Mouse (Mus musculus) urinary bladder, adult 18-20 months (tissue): ENCODE measurements around the gene Ackr4.

Source experiments
- DNase-seq, 2 experiments: peaks; one replicate each; pipeline ENCODE4 v3.0.0; 2022; ENCODE audit warnings: low spot score in 2 of 2, mixed read lengths in 2 of 2

Ackr4 gene

DNA sequence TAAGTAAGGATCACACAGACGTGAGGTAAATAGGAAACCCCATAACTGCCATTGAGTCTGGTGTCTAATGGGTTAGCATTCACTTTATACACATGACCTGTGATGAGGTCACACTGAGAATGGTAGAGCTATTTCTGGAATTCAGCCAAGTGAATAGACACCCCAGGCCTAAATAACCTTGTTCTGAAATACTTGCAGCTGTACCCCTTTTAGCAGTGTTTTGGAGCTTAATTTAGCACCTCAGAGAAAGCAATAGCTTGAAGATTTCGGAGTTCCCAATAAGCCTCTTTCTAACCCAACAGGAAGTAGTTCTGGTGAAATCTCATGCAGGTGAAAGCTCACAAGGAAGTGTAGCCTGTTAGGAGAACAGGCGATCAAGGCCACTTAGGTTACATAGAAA lies at the start of gene Ackr4:
Ackr4 (minus strand) TSS at position 101 of the 400 bp plus-strand sequence.
- no peak for DNase-seq

DNA sequence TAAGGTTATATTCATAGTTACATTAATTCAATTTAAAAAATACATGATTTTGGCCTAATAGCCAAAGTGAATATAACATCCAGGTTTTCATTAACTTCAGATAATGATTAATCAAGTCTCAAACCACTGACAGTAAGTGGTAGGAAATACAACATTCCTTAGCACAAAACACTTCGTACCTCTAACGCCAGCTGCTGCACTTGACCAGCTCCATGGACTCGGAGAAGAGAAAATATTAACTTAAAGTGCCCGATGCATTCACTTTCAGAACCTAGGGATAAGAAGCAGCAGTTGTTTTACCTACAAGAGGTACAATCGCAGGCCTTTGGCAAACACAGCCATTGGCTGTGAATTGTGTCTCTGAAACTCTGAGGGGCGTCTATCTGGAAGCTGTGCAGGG lies 45.6 kb upstream of the Ackr4 start:
- no peak for DNase-seq

DNA sequence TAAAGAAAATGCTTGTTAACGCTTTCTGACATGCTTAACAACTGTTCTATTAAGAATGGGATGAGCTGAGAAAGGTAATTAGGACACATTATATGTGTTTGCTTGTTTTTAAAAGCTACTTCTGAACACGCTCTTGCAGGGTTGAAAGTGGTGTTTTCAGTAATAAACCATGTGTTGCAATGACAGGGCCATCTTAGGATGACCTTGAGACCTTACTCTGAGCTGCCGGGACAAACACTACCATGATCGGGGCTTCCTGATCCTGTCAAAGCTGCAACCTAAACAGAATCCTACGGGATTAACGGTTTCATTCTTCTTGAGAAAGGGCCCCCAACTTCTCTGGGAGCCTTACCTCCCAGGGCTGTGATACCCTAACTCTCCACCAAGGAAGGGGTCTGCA lies 44.9 kb upstream of the Ackr4 start:
- DNase-seq = no peak

DNA sequence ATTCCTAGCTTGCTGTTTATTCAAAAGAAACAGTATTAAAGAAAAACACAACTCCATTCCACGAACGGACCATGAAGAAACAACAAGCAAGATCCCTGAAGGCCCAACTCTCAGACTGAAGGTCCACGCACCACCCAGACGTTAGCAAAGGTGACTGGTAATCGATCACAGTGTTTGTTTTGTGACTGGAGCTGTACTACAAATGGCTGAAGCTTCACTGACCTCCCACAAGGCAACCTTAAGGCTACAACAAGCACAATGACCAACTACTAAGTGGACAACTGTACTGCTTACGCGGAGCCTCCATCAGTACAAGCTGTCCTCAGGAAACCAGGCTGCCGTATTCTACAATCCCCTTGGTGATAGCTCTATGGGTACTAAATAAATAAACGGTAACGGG lies 43.3 kb upstream of the Ackr4 start:
- no peak for DNase-seq

DNA sequence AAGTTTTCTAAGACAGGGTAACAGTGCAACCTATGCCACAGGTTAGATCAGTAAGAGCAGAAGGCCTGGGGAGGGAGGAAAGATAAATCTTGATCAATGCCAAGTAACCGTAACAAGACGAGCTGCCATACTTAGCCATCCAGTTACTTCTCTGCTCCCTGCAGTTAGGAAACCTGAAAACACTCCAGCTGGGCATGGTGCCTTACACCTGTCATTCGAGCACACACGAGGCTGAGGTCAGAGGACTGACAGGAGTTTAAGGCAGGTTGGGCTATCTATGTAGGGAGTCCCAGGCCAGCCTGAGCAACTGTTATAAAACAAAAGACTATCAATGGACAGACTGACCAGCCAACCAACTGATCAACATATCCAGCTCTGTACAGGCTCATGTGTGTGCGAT lies 39.2 kb upstream of the Ackr4 start:
- no peak for DNase-seq

DNA sequence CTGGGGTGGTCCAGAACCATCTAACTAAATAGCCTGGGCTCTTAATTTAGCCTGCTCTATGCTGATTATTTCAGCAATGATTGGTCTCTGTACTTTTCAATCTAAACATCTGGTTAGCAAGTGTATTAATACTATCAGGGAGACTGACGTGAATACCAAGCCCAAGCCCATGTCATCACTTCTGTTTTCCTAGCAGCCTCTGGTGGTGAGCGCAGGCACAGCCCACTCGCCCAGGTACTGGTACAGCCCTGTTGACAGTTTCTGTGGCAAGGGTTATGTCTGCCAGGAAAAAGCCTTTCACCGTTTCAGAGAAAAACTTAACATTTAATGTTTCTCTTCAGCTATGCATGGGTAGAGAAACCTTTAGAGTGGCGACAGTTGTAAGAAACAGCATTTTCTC lies 37.5 kb upstream of the Ackr4 start:
- DNase-seq = no peak

DNA sequence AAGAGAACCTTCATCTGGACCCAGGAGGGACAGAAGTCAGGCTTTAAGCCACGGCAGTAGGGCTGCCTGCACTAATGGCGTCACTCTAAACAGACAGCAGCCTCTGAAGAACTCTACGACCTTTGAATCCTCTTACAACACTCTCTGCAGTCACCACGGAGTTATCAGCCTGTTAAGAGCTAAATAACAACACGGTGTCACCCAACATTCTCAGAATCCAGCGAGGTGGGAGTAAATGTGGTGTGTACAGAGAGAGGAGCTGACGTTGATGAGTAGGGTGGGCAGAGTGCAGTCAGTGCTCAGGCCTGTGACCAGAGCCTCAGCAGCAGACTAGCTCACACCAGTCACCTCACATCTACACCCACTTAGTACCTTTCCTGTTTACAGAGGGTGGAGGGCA lies 34.4 kb upstream of the Ackr4 start:
- DNase-seq = no peak

DNA sequence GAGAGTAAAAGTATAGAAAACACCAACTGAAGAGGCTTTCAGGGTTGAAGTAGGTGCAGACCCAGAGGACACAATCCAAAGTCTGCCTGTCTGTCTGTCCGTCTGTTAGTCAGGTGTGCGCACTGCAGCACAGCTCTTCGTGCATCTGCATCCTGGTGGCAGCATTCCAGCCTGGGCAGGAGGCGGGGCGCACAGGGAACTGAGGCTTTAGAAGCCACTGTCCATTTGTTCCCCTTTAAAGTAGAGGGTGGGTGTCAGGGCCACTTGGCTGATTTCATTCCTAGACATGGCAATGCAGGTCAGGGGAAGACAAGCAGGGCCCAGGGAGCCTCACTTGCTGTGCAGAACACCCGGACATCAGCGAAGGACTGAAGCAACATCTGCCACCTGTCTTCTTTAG lies 30.6 kb upstream of the Ackr4 start:
- no peak for DNase-seq

DNA sequence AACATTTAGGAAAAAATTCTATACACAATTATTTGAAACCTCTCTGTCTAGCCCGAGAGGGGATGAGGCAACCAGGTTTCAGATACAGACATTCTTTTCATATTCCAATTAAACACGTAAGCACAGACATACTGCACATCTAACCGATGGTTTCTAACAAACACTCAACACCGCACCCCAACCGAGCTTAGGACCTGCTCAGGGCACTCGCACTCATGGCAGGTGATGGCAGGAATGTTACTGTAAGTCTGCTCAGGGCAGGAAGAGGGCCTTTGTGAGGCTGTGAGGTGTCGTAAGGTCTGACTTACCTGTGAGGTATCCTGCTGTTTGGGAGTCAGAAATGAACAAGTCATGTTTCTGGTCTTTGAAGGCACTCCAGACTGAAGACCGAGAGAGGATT lies 29.8 kb upstream of the Ackr4 start:
- DNase-seq = no peak

DNA sequence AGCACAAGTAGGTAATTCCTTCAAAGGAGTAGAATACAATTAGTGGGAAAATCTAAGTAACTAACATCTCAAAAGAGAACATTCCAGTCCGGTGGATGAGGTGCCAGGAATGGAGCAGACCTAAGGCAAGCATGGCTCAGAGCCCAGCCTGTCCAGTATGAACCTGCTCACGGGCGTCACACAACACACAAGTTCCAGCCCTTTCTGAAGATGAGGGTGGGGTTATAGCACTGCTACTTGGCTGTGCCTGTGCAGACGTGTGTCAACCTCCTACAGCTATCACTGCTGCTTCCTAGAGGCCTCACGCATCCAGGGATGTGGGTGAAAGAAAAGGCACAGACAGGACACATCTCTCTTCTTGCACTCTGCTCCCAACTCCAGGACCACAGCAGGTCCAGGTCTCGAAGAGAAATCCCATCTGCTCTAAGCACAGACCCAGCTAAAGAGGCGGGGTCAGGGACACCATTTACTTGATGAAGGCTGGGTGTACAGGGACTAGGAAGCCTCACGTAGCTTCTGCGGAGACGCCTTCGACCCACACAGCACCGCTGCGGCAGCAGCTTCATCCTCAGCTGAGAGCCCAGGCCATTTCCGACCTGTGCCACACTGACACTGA lies 28.5 kb upstream of the Ackr4 start:
- DNase-seq = no peak

DNA sequence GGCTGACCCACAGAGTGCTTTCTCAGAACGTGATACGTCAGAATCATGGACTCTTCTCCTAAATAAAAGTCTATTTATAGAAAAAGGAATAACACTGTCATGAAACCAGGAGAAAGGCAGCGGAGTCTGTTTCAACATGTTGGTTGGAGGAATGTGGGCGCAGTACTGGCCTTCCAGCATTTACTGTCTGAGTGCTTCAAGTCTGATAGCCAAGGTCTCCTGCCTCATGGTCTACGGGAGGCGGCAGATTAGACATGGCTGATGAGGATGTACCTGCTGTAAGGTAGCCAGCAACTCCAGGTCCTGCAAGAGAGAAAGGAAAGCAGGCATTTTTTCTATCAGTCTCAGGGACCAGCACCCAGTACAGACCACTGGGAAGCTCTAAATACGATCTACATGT lies 25.4 kb upstream of the Ackr4 start:
- DNase-seq = no peak

DNA sequence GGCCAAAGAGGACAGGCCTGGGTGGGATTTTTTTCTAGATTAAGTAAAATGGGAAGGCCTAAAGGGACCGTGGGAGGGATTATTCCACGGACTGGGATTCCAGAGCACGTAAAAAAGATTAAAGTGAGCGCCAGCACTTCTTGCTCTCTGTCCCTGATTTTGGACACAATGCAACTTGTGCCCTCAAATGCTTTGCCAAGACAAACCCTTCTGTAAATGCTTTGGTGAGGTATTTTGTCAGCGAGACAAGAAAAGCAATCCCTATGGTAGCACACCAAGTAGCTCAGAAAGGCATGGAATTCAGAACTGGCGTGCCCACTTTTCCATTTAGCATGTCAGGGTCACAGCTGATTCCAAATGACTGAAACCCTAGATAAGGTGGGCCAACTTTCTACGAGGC lies 22.2 kb upstream of the Ackr4 start:
- no peak for DNase-seq

DNA sequence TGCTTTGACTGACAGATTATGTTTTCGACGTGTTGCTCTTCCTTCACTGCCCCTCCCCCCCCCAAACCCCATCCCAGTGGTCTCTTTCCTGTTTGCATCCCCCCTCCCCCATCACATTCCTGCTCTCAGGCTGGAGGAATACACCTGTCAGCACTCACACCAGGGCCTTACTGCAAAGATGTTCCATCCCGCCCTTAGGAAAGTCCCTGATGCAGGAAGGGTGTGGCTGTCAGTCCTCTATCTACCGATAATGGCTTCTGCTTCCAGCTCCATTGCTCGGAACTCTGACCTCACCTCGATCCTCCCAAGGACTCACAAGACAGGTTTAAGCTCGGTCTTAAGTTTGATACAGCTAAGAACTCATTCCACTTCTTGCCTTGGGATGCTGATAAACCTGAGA lies 19.9 kb upstream of the Ackr4 start:
- no peak for DNase-seq

DNA sequence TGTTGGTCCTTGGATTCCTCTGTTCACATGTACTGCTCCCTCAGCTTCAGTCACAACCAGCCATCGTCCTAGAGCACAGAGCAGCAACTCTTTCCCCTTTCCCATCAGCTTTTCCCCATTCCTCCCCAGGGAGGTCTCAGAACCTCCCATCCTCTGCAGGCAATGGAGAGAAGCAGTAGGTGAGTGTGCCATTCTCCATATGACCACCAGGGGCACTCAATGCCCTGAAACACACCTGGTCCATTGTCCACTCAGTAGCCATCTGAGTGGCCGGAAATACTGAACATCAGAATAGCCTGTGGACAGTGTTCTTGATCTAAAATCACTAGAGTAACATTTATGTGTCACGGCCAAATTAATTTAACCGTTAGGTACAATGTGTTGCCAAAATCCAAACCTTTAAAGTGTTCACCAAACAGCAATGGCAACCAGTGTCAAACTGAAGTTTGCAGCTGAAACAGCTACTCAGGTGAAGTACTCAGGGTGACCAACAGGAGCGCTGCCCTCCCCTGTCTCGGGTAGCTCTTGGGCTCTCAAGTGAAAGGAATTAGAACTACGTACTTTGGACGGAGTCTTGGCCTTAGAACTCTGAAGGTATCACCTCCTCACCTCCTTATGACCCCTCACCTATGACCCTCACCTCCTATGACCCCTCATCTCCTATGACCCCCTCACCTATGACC lies 17.7 kb upstream of the Ackr4 start:
- DNase-seq = no peak

DNA sequence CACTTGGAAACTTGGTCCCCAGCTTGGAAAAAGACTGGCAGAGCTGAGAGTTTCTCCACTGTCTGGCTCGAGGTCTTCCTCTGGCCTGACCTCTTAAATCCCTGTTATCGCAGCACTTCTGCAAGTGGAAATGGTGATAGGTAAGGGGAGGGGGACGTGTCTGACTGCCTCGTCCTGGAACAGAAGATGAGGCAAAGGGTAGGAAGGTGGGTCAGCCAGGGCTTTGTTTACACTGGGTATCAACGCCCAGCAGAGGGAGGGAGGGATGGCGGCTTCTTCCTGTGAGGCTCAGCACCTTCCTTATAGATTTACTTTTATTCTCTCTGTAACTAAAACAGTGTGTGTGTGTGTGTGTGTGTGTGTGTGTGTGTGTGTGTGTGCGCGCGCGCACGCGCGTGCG lies 16.1 kb upstream of the Ackr4 start:
- no peak for DNase-seq

DNA sequence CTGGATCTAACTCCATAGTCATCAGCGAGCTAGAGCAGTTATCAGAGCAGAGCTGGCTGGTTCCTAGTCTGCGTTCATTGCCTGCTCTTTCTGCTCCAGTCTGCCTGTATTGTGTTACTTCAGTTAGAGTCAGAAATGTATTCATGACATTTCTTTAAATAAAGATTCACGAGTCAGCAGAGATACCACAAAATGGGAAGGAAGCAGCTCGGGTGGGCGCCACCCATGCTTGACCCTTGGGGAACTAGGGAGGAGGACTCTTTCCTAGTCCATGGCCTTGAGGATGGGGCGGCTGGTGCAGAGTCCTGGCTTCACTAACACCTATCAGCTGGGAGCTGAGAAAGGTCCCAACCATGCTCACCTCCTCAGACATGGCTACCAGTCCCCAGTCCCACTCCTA lies 13.6 kb upstream of the Ackr4 start:
- no peak for DNase-seq

DNA sequence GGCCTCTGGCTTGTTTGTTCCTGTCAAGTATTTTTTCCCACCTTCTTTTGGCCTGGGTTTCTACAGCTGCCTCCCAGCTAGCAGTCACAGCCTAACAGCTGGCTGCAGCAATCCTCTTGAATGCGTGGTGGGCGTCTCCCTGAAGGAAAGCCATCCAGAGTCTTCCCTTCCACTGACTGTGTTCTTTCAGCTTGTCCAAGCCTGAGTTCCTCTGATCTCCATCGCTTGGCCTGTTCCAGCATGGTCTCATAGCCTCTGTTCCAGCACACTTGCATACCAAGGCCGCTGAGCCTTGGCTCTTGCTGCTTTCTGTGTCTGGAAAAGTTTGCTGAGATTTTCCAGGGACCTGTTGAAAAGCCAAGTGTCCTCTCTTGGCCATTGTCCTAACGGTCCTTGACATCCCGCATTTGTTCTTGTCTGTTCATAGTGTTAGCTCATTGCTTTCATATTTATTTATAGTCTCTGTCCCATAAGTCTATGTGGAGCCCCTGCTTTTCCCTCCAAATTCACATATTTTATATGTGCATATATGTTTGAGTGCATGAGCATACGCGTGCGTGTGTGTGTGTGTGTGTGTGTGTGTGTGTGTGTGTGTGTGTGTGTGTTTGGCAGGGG lies 3.5 kb upstream of the Ackr4 start:
- peak in 1 of 2 experiments; percentile 10 for DNase-seq

DNA sequence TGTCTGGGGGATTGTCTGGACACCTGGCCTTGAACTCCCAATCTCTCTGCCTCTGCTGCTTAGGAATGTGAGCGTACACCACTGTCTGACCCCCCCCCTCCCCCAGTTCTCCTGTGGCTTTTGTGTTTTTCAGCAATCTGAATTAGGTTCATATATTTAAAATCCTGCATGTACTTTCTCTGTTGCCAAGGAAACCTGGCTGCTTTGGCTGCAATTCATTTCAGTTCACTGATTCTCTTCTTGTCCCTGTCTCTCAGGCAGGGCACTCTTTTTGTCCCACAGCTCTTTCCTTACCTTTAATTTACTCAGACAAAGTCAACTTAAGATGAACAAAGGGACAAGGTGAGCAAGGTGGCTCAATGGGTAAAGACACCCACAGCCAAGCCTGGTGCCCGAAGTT lies 1.4 kb upstream of the Ackr4 start:
- DNase-seq = no peak

DNA sequence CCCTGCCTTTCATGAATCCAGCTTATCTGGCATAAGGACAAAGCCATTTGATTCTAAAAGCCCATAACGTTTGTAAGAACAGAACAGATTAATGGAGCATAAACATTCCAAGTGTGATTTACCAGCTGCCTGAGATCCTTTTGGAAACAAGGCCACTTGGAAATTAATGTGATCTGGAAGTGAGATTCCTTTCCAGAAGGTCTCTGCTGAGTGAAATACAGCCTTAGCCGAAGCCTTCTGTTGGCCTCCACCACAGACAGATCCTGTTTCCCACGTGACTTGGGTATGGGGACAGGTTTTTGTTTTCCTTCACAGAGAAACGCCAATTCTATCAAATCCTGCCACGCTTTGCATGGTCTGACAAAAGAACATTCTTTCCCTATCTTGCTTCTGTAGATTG lies 3.1 kb downstream of the Ackr4 start:
- no peak for DNase-seq

DNA sequence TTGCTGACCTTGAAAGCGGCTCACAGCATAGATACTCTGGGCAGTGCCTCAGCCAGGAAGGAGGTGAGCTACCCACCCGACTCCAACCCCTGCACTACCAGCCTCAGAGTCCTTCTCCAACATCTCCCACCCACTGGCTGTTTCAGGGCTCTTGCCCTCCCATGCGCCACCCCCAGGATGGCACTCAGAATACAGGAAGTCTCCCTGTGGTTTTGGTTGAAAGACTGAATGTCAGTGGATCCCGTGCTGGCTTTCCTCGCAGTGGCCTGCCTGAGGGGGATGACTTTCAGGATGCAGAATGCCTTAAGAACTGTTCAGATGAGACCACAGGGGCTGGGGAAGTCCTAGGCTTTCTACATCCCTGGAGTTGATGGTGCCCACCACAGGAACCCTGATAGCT lies 3.6 kb downstream of the Ackr4 start:
- no peak for DNase-seq

DNA sequence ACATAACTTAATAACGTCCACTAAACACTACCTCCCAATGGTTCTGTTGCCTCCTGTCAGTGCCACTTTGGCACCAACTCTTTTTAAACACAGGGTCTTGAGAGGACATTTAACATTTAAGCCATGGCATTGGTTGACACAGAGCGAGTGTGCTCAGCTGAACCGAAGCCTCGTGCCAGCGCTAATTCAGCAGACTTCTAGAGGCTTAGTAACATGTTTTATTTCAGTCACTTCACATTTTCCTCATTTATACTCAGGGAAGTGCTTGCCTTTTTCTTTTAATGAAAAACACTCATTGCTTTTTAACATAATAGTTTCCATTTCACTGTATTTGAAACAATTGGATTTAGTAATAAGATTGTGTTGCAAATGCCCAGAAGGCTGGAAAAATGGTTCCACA lies 17.6 kb downstream of the Ackr4 start:
- DNase-seq = no peak

DNA sequence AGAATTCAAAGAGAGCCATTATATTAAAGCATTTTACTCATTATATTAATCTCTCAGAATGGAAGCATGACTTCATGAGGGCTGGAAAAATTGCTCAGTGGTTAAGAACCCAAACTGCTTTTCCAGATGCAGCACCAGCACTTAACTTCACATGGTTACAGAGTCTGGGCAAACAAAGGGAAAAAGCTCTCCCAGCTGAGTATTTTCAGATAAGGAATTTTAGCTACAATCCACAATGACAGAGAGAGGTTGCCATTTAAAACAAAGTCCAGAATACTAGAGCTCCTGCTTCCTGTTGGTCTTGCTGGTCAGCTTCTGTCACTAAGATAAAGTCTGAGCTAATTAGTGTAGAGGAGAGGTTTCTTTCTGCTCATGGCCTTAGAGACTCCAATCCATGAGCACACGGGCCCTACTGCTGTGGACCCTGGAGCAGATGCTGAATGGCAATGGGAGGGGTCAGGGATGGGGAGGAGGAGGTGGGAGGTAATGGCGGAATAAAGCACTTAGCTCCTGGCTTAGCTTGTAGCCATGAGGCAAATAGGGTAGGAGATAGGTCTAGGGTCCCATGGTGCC lies 18.1 kb downstream of the Ackr4 start:
- no peak for DNase-seq

DNA sequence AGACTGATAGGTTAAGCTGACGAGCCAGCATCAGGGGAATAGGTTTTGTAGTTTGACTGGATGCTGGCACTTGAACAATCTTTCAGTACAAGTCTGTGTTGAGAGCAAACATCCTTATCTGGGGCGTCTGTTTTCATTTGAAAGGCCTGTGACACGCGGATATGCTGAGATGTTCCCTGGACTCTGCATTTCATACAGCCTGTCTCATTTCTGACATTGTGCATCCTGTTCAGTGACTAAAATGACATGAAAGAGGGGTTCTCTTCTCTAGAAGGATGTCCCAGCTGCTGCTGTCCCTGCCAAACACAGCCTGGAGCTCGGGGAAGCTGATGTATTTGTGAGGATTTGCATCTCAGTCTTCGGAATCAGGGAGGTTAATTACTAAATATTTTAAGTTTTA lies 19.3 kb downstream of the Ackr4 start:
- DNase-seq = no peak
